Mouse (Mus musculus) CH12.LX (cell line): ENCODE data around the gene Acss3. TPM values are rescaled to one million over a fixed set of nuclear protein-coding genes. Genes with fewer than 3 reads are reported as not detected.

Experiments
- DNase-seq: peaks from one replicate; pipeline ENCODE4 v3.0.0-alpha.2; 2013; ENCODE audit errors: extremely low read depth
- H3K27ac ChIP-seq: 2 replicates; pipeline ENCODE4 v1.5.1; 2012; ENCODE audit warnings: low read depth, mild to moderate bottlenecking, control low read depth, moderate library complexity; ENCODE audit not compliant: insufficient read depth
- H3K27me3 ChIP-seq: replicated peaks from 2 replicates; pipeline ENCODE3; 2012; ENCODE audit warnings: inconsistent platforms
- H3K36me3 ChIP-seq, 2 experiments: replicated peaks in 1 of 2; 2 replicates each; pipeline versions ENCODE3 to v1.6.1; 2012; ENCODE audit warnings: inconsistent platforms in 1 of 2, low read length in 1 of 2, mild to moderate bottlenecking in 1 of 2, mixed read lengths in 1 of 2, moderate library complexity in 1 of 2; ENCODE audit not compliant: control insufficient read depth in 1 of 2, insufficient read depth in 1 of 2
- H3K4me1 ChIP-seq, 2 experiments: 2 replicates each; pipeline ENCODE4 v1.6.1; 2012; ENCODE audit warnings: inconsistent platforms in 1 of 2, moderate library complexity in 1 of 2; ENCODE audit not compliant: insufficient read depth in 2 of 2, control insufficient read depth in 1 of 2
- H3K4me2 ChIP-seq: 2 replicates; pipeline ENCODE4 v1.6.1; 2012; ENCODE audit warnings: low read depth, mild to moderate bottlenecking, control low read depth; ENCODE audit not compliant: poor library complexity, insufficient read depth, severe bottlenecking
- H3K4me3 ChIP-seq, 3 experiments: fragments of 150-350 bp in 1 of 3; sonication (generic) in 1 of 3; replicated peaks in 1 of 3; 2 replicates each; pipeline versions ENCODE3 to v1.5.1; 2011 to 2012; ENCODE audit warnings: low read depth in 2 of 3, low read length in 2 of 3, mild to moderate bottlenecking in 2 of 3, moderate library complexity in 2 of 3, control low read depth in 1 of 3, improper control_type of control experiment in 1 of 3, inconsistent platforms in 1 of 3, mixed read lengths in 1 of 3; ENCODE audit not compliant: poor library complexity in 1 of 3
- H3K79me2 ChIP-seq: replicated peaks from 2 replicates; pipeline ENCODE4 v1.6.1; 2012; ENCODE audit warnings: mild to moderate bottlenecking, moderate library complexity; ENCODE audit not compliant: control insufficient read depth, poor library complexity, insufficient read depth, severe bottlenecking; ENCODE audit errors: extremely low read depth
- H3K9ac ChIP-seq: 2 replicates; pipeline ENCODE4 v1.6.1; 2012; ENCODE audit warnings: low read depth, mild to moderate bottlenecking, control low read depth, moderate library complexity; ENCODE audit not compliant: insufficient read depth
- H3K9me3 ChIP-seq: replicated peaks from 2 replicates; pipeline ENCODE3; 2012; ENCODE audit warnings: low read length, inconsistent platforms, mixed read lengths
- BHLHE40 ChIP-seq: IDR thresholded peaks from 2 replicates; pipeline ENCODE4 v1.6.1; 2011; ENCODE audit warnings: mild to moderate bottlenecking, low read depth, low read length, improper control_type of control experiment
- CTCF ChIP-seq, 2 experiments: IDR thresholded peaks in 1 of 2; conservative IDR thresholded peaks in 1 of 2; 2 replicates each; pipeline ENCODE4 v1.5.1; 2011 to 2012; ENCODE audit warnings: low read depth in 2 of 2, low read length in 2 of 2, improper control_type of control experiment in 1 of 2, inconsistent platforms in 1 of 2, mild to moderate bottlenecking in 1 of 2, moderate library complexity in 1 of 2
- E2F4 ChIP-seq: IDR thresholded peaks from 2 replicates; pipeline ENCODE4 v1.6.1; 2011; ENCODE audit warnings: low read depth, low read length, improper control_type of control experiment; ENCODE audit not compliant: insufficient replicate concordance
- ETS1 ChIP-seq: conservative IDR thresholded peaks from 2 replicates; pipeline ENCODE4 v1.6.1; 2012; ENCODE audit warnings: low read depth, mild to moderate bottlenecking, inconsistent platforms, low read length, improper control_type of control experiment, moderate library complexity
- IRF4 ChIP-seq: IDR thresholded peaks from 2 replicates; pipeline ENCODE4 v1.6.1; 2014; ENCODE audit warnings: low read depth, mild to moderate bottlenecking, inconsistent platforms, low read length, improper control_type of control experiment
- JUN ChIP-seq: IDR thresholded peaks from 2 replicates; pipeline ENCODE4 v1.6.1; 2011; ENCODE audit warnings: low read depth, mild to moderate bottlenecking, low read length, improper control_type of control experiment, moderate library complexity; ENCODE audit not compliant: insufficient read depth
- MAFK ChIP-seq: IDR thresholded peaks from 2 replicates; pipeline ENCODE4 v1.6.1; 2011; ENCODE audit warnings: low read length, improper control_type of control experiment; ENCODE audit not compliant: insufficient replicate concordance
- MAX ChIP-seq: IDR thresholded peaks from 2 replicates; pipeline ENCODE4 v1.6.1; 2011; ENCODE audit warnings: low read length, improper control_type of control experiment
- MXI1 ChIP-seq: IDR thresholded peaks from 2 replicates; pipeline ENCODE4 v1.6.1; 2011; ENCODE audit warnings: mild to moderate bottlenecking, low read depth, low read length, improper control_type of control experiment
- MYC ChIP-seq: IDR thresholded peaks from 2 replicates; pipeline ENCODE4 v1.6.1; 2011; ENCODE audit warnings: low read depth, mild to moderate bottlenecking, improper control_type of control experiment, low read length
- NELFE ChIP-seq: IDR thresholded peaks from 2 replicates; pipeline ENCODE4 v1.6.1; 2011; ENCODE audit warnings: low read depth, low read length, improper control_type of control experiment
- PAX5 ChIP-seq: IDR thresholded peaks from 2 replicates; pipeline ENCODE4 v1.6.1; 2012; ENCODE audit warnings: low read length, inconsistent platforms, mixed read lengths
- SMC3 ChIP-seq: IDR thresholded peaks from 2 replicates; pipeline ENCODE4 v1.6.1; 2011; ENCODE audit warnings: low read depth, low read length, improper control_type of control experiment
- TBP ChIP-seq: conservative IDR thresholded peaks from 2 replicates; pipeline ENCODE4 v1.6.1; 2011; ENCODE audit warnings: low read depth, low read length, improper control_type of control experiment
- TCF12 ChIP-seq: IDR thresholded peaks from 2 replicates; pipeline ENCODE4 v1.6.1; 2014; ENCODE audit warnings: low read depth, mild to moderate bottlenecking, inconsistent platforms, low read length, improper control_type of control experiment
- UBTF ChIP-seq: IDR thresholded peaks from 2 replicates; pipeline ENCODE4 v1.6.1; 2012; ENCODE audit warnings: low read depth, mild to moderate bottlenecking, inconsistent platforms, low read length, improper control_type of control experiment, moderate library complexity
- USF2 ChIP-seq: conservative IDR thresholded peaks from 2 replicates; pipeline ENCODE4 v1.6.1; 2011; ENCODE audit warnings: low read depth, low read length, improper control_type of control experiment
- ZKSCAN1 ChIP-seq: IDR thresholded peaks from 2 replicates; pipeline ENCODE4 v1.6.1; 2012; ENCODE audit warnings: low read depth, inconsistent platforms, low read length, improper control_type of control experiment, borderline replicate concordance
- ZNF384 ChIP-seq: IDR thresholded peaks from 2 replicates; pipeline ENCODE4 v1.6.1; 2012; ENCODE audit warnings: low read depth, low read length, improper control_type of control experiment, inconsistent platforms
- dilution Hi-C: fragments of 300-500 bp; cut with MboI; formaldehyde crosslinking; loops from 2 replicates; pipeline ENCODE4 v1.14.3; 2020; ENCODE audit warnings: low sequenced_read_pairs; ENCODE audit not compliant: extremely low pct_unique_long_range_greater_than_20kb, extremely low pct_ligation_motif_present
- in situ Hi-C: fragments of 300-500 bp; cut with MboI; formaldehyde crosslinking; loops from 3 replicates; pipeline ENCODE4 v1.14.3; 2019; ENCODE audit warnings: low sequenced_read_pairs, low pct_ligation_motif_present, low pct_unique_long_range_greater_than_20kb, mixed read lengths
- polyA plus RNA-seq: library from polyadenylated mRNA; unstranded; fragments of >175 nt; gene quantifications from 2 replicates; pipeline ENCODE4 v1.2.1, GENCODE M21; 2012; ENCODE audit warnings: low read depth; ENCODE audit not compliant: insufficient read length
- total RNA-seq, 2 experiments: library from RNA; depleted of rRNA; stranded (reverse); fragments of 300-350 nt in 1 of 2; fragments of >200 nt in 1 of 2; gene quantifications; 2 replicates each; pipeline ENCODE4 v1.2.3; 2012 to 2014

Acss3 gene
- total and polyA plus RNA-seq, 3 experiments: not detected

DNA sequence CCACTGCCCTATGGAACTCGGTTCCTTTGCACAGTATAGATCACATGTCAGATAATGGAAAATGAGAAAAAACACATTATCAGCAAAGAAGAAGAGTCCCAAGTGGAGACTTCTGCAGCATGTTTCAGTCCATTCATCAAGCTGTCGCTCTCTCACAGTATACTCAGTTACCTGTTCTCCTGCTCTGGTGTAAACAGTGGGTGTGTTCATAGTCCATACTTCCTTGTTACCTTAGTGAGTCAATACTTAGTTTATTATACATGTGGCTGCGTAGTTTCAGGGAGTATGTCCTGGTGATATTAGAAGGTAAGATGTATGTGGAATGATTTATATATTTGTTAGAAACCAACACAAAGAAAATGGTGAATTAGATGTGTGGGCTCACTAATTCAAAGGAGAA, 198.7 kb downstream of the Acss3 start:
- dilution Hi-C loops: no loop called here
- no peak for DNase-seq
- H3K9me3 ChIP-seq: peaks cover 32% of the 10 kb centered on the region

DNA sequence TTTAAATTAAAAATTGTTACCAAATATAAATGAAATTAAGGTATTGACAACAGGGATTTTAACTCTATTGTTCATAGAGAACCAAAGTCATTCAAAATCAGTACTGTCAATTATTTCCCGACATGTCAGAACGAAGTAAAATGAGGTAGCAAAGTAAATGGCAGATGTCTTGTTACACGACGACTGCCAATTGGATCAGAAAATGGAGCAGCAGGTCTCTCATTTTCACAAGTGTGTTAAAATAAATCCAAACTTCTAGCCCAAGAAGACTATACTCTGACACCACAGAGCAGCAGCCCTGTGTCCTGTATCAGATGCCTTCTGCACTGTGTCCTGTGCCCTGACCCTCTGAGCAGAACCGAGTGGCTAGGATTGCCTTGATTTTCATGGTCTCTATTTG, 199.1 kb downstream of the Acss3 start:
- no peak for TF ChIP-seq SMC3
- TF ChIP-seq TBP: no peak
- TF ChIP-seq ZKSCAN1: no peak
- TF ChIP-seq IRF4: no peak
- TF ChIP-seq MYC: no peak
- TF ChIP-seq MXI1: no peak
- no peak for TF ChIP-seq MAX
- no peak for TF ChIP-seq NELFE
- TF ChIP-seq E2F4: no peak
- no peak for TF ChIP-seq TCF12
- TF ChIP-seq ZNF384: no peak
- no peak for DNase-seq
- H3K79me2 ChIP-seq: no peaks in the 10 kb centered on the region
- no peaks in the 10 kb centered on the region for H3K27me3 ChIP-seq
- in situ Hi-C loops (no loop called here), dilution Hi-C loops (no loop called here)
- no peak overlapping the region for H3K4me2 ChIP-seq
- no peak overlapping the region for H3K27ac ChIP-seq
- no peak overlapping the region for H3K4me3 ChIP-seq
- no peak overlapping the region for H3K9ac ChIP-seq
- peaks cover 32% of the 10 kb centered on the region for H3K9me3 ChIP-seq
- no peaks in the 10 kb centered on the region for H3K36me3 ChIP-seq
- no peaks in the 10 kb centered on the region for H3K4me1 ChIP-seq

More for the DNA sequence above, 198.7 kb downstream of the Acss3 start:
- Histone ChIP-seq H3K27me3 (no peaks in the 10 kb centered on the region), H3K4me1 (no peaks in the 10 kb centered on the region), H3K9ac (no peak overlapping the region), H3K79me2 (no peaks in the 10 kb centered on the region), H3K27ac (no peak overlapping the region), H3K36me3 (no peaks in the 10 kb centered on the region), H3K4me2 (no peak overlapping the region), H3K4me3 (no peak overlapping the region)
- in situ Hi-C loops: no loop called here
- TF ChIP-seq UBTF (no peak), JUN (no peak), MXI1 (no peak), CTCF (conservative IDR thresholded peaks at IDR 0.05 in 1 of 2, IDR thresholded peaks at IDR 0.05 in 1 of 2; ENCODE audit: low read depth in 2 of 2, low read length in 2 of 2) (no peak)

DNA sequence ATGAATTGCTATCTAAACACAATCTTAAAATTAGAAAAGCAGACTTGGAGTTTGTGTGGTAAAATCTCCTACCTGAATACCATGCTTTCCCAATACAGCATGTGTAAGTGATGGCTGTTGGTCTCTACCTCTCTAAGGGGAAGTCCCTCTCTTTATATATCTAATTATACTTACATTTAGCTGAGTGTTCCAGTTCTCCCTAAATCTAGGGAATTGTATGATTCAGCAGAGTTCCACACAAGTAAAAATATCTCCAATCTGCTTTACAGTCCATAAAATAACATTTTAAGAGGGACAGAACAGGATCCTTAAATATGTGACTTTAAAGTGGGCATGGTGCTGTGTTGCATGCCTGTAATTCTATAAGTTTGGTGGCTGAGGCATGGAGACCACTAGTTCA, 208.6 kb downstream of the Acss3 start:
- DNase-seq: no peak
- Histone ChIP-seq H3K36me3 (no peaks in the 10 kb centered on the region), H3K27me3 (no peaks in the 10 kb centered on the region), H3K79me2 (no peaks in the 10 kb centered on the region), H3K4me1 (no peaks in the 10 kb centered on the region), H3K4me2 (no peak overlapping the region), H3K27ac (no peak overlapping the region), H3K9ac (no peak overlapping the region), H3K9me3 (peaks cover 9% of the 10 kb centered on the region), H3K4me3 (no peak overlapping the region)
- TF ChIP-seq BHLHE40 (no peak), ETS1 (no peak), USF2 (no peak), TCF12 (no peak), PAX5 (no peak), MAFK (no peak), MXI1 (no peak), SMC3 (no peak)
- in situ Hi-C loops (no loop called here), dilution Hi-C loops (no loop called here)
